7 mouse cellular contexts compared by ENCODE assay signal in genomic region chr9:101076095-101076875, GRCm38 (mm10). TPM values are rescaled to one million over a fixed set of nuclear protein-coding genes. Genes with fewer than 3 reads are reported as not detected.
DNase-seq lines count a peak whose midpoint lies in the region; ATAC-seq and TF ChIP-seq lines count a peak whose summit lies in the region.

No protein-coding gene starts in this region.

- no peak for TF ChIP-seq CTCF in E14TG2a.4 (conservative IDR thresholded peaks at IDR 0.05; ENCODE audit: low read length)
- no peak for TF ChIP-seq CTCF in intestine, postnatal 0 days (IDR thresholded peaks at IDR 0.05; ENCODE audit: low read depth)

- no peaks in the 10 kb centered on the region for H3K27me3 ChIP-seq in E14TG2a.4 (ENCODE audit: insufficient read depth, low read length)
- no peaks in the 10 kb centered on the region for H3K27me3 ChIP-seq in intestine, postnatal 0 days (replicated peaks; ENCODE audit: control insufficient read depth, insufficient read depth, low read length)

- H3K9ac ChIP-seq in intestine, postnatal 0 days (ENCODE audit: low read depth, low read length) = peak overlapping the region; percentile 92

- peak overlapping the region; percentile 83 for H3K4me2 ChIP-seq in intestine, postnatal 0 days (replicated peaks; ENCODE audit: low read depth)

- H3K9me3 ChIP-seq in E14TG2a.4 (ENCODE audit: low read length) = no peaks in the 10 kb centered on the region
- no peaks in the 10 kb centered on the region for H3K9me3 ChIP-seq in intestine, postnatal 0 days (ENCODE audit: control insufficient read depth)

- DNase-seq in adipocyte (ENCODE audit: low spot score) = peak; percentile 55
- peak; percentile 67 for DNase-seq in fat pad, adult 2 months (ENCODE audit: extremely low read depth, low read depth, low spot score)
- DNase-seq in yolk sac, embryonic 10.5 days (ENCODE audit: low spot score) = peak; percentile 33
- DNase-seq in left cerebral cortex, postnatal 4 days = no peak

- intact Hi-C loops in left cerebral cortex, postnatal 4 days (cut with DNase I) = no loop called here

- H3K4me3 ChIP-seq in E14TG2a.4 (replicated peaks; ENCODE audit: low read length) = peak overlapping the region; percentile 94
- H3K4me3 ChIP-seq in intestine, postnatal 0 days (ENCODE audit: low read depth, low read length) = peak overlapping the region; percentile 89

- ATAC-seq in intestine, postnatal 0 days = no peak
- ATAC-seq in megakaryocyte, adult 5-6 weeks (ENCODE audit: poor library complexity, severe bottlenecking) = peak; percentile 29

- H3K4me1 ChIP-seq in E14TG2a.4 (replicated peaks; ENCODE audit: low read depth, low read length) = peaks cover 68% of the 10 kb centered on the region
- H3K4me1 ChIP-seq in intestine, postnatal 0 days (replicated peaks; ENCODE audit: control insufficient read depth, insufficient read depth, low read length) = peaks cover 8% of the 10 kb centered on the region; the same call in 1 of the 2 replicates

- peaks cover 47% of the 10 kb centered on the region for H3K36me3 ChIP-seq in E14TG2a.4 (ENCODE audit: insufficient read depth, low read length)
- H3K36me3 ChIP-seq in intestine, postnatal 0 days (ENCODE audit: control insufficient read depth, insufficient read depth) = no peaks in the 10 kb centered on the region

- peak overlapping the region; percentile 21 for H3K27ac ChIP-seq in intestine, postnatal 0 days (ENCODE audit: low read depth, low read length)

- WGBS in intestine, postnatal 0 days = under 1% methylated on average over 18 of the region's 18 CpGs

RNA-seq across cellular contexts. Expression of gene Msl2, which starts 2.4 kb away (rescaled TPM):
- 4.6 and 5.6 TPM in 2 replicates for polyA plus RNA-seq in intestine, postnatal 0 days (2015; fragmentation: Nextera tagmentation; extraction: Ambion mirVana)
- 85.6 and 92.6 TPM in 2 replicates for total RNA-seq in megakaryocyte, adult 5-6 weeks (2015)
- total RNA-seq in megakaryocyte, adult 5-6 weeks (2017) = 44.9 and 53.4 TPM in 2 replicates
- 10 to 100 TPM; 69.7 to 70.9 TPM for total RNA-seq in left cerebral cortex, postnatal 4 days (2021)

RNA-seq across cellular contexts. Expression of gene Pccb, which starts 41.6 kb away (rescaled TPM):
- polyA plus RNA-seq in intestine, postnatal 0 days (2015; fragmentation: Nextera tagmentation; extraction: Ambion mirVana) = 30.4 and 31.2 TPM in 2 replicates
- total RNA-seq in megakaryocyte, adult 5-6 weeks (2015) = 9.8 and 12.2 TPM in 2 replicates
- total RNA-seq in megakaryocyte, adult 5-6 weeks (2017) = 6.4 and 8.0 TPM in 2 replicates
- total RNA-seq in left cerebral cortex, postnatal 4 days (2021) = 10 to 100 TPM; 45.6 to 46.9 TPM
